Mouse (Mus musculus): Measurements from ENCODE around the gene Pamr1. TPM values are rescaled to one million over a fixed set of nuclear protein-coding genes. Genes with fewer than 3 reads are reported as not detected.

Gene Pamr1
- polyA plus RNA-seq, 1 experiment from 2014 or later = 7.1 TPM

DNA sequence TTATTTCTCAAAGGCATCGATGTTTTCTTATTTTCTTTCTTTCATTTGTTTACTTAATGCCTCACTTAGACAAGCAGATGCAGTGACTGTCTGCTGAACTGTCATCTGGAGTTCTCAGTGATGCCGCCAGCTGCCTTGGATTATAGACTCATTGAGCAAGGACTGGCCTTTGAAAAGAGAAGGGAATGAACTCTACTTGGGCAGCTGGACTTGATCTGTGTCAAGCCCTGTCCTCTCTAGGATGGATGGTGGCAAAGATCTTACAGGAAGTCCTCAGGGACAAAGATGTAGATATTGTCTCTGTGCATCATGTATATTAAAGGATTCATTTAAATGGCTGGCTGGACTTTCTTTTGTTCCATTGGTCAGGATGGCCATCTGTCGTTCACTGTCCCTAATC, 114.1 kb downstream of the Pamr1 start:
- Histone ChIP-seq H3K4me2 (no peak overlapping the region), H3K4me1 (replicated peaks) (no peaks in the 10 kb centered on the region), H3K27ac (replicated peaks) (no peak overlapping the region), H3K9me3 (replicated peaks) (no peaks in the 10 kb centered on the region), H3K4me3 (replicated peaks) (no peak overlapping the region), H3K27me3 (peaks cover 45% of the 10 kb centered on the region), H3K9ac (no peak overlapping the region), H3K36me3 (replicated peaks) (no peaks in the 10 kb centered on the region)
- WGBS (ENCODE audit: insufficient replicate concordance) = 54% methylated on average over 3 of the region's 3 CpGs
- ATAC-seq (ENCODE audit: insufficient read depth) = no peak

DNA sequence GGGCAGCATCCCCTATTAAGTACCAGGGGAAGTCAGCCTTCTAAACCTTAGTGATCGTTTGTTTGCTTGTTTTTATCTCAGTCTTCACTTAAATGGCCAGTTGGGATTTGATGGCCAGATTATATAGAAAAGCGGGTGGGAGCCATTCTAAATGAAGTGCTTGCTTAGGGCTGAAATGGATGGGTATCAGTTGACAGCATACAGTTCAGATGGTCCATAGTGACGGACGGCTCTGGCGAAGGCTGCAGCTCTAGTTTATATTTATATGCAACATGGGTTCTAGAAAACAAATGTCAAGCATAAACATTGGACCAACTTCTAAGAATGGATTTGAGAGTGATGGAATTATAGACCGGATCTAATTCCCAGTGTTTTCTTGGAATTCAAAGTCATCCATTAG, 118.2 kb downstream of the Pamr1 start:
- Histone ChIP-seq H3K9ac (no peak overlapping the region), H3K4me1 (replicated peaks) (no peaks in the 10 kb centered on the region), H3K4me3 (replicated peaks) (no peak overlapping the region), H3K27ac (replicated peaks) (no peak overlapping the region), H3K9me3 (replicated peaks) (no peaks in the 10 kb centered on the region), H3K4me2 (no peak overlapping the region), H3K36me3 (replicated peaks) (no peaks in the 10 kb centered on the region), H3K27me3 (0 out of 2 replicates have a peak, but pooled peaks cover 9% of the 10 kb centered on the region)
- WGBS (ENCODE audit: insufficient replicate concordance) = 48% methylated on average over 6 of the region's 6 CpGs
- no peak for ATAC-seq (ENCODE audit: insufficient read depth)

- no peak for ATAC-seq (ENCODE audit: insufficient read depth)
- Histone ChIP-seq H3K36me3 (replicated peaks) (no peaks in the 10 kb centered on the region), H3K9me3 (replicated peaks) (no peaks in the 10 kb centered on the region), H3K4me1 (replicated peaks) (no peaks in the 10 kb centered on the region), H3K9ac (no peak overlapping the region), H3K4me3 (replicated peaks) (no peak overlapping the region), H3K27me3 (0 out of 2 replicates have a peak, but pooled peaks cover 4% of the 10 kb centered on the region), H3K4me2 (no peak overlapping the region), H3K27ac (replicated peaks) (no peak overlapping the region)
- WGBS (ENCODE audit: insufficient replicate concordance) = 16% methylated on average over 6 of the region's 6 CpGs
Observed at GRCm38 (mm10) chr2:102669580-102669979, 119.8 kb downstream of the Pamr1 start.

- ATAC-seq (ENCODE audit: insufficient read depth) = no peak
- no peak overlapping the region for H3K4me3 ChIP-seq (replicated peaks)
Observed at GRCm38 (mm10) chr2:102674582-102674981, 124.8 kb downstream of the Pamr1 start.

DNA sequence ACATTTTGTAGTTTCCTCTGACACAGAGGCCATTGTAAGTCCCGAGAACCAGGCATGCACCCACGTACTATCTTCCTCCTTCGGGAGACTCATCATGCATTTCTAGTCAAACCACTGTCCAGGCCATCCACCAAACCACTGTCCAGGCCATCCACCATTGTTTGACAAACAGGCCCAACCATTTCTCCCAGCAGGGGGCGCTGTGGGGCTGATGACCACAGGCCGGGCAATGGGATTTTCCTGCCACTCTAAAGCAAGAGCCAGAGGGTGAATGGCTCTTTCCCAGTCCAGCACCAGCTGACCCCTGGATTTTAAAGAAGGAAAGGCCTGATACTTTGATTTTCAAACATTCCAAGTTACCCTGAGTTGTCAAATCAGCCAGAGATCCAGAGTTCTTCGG, 125.5 kb downstream of the Pamr1 start:
- 50% methylated on average over 6 of the region's 6 CpGs for WGBS (ENCODE audit: insufficient replicate concordance)
- Histone ChIP-seq H3K9me3 (replicated peaks) (no peaks in the 10 kb centered on the region), H3K4me2 (no peak overlapping the region), H3K27ac (replicated peaks) (no peak overlapping the region), H3K27me3 (no peaks in the 10 kb centered on the region), H3K4me3 (replicated peaks) (no peak overlapping the region), H3K9ac (no peak overlapping the region), H3K4me1 (replicated peaks) (no peaks in the 10 kb centered on the region), H3K36me3 (replicated peaks) (no peaks in the 10 kb centered on the region)
- ATAC-seq (ENCODE audit: insufficient read depth) = no peak

More at GRCm38 (mm10) chr2:102674582-102674981, 124.8 kb downstream of the Pamr1 start:
- Histone ChIP-seq H3K9me3 (replicated peaks) (no peaks in the 10 kb centered on the region), H3K36me3 (replicated peaks) (no peaks in the 10 kb centered on the region), H3K4me1 (replicated peaks) (no peaks in the 10 kb centered on the region), H3K4me2 (no peak overlapping the region), H3K9ac (no peak overlapping the region), H3K27me3 (0 out of 2 replicates have a peak, but pooled peaks cover 4% of the 10 kb centered on the region), H3K27ac (replicated peaks) (no peak overlapping the region)
- WGBS (ENCODE audit: insufficient replicate concordance) = 47% methylated on average over 2 of the region's 2 CpGs

DNA sequence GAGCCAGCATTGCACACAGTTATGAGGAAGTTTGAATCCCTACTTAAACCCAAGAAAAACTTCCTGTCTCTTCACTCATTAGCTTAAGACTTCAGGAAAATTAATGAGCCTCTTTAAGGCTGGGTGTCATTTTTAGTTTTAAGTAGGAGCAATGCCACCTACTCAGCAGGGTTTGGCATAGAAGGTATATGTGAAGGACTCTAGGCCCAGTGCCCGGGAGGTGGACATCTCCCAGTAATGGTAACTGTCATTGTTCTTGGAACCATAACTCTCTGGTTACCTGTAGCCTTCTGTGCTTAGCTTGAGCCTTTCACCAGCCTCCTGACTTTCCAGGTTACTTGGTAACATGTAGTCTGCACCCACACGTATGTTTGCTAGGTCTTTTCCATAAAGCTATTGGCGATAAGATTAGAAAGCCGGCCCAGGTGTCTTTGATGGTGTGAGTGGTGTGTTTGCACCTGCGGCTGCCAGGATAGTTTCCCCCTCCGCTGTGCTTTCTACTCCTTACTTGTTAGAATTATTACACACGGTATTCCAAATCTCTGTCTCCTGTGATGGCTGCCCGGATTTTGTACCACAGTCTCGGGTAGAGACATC, 127.0 kb downstream of the Pamr1 start:
- Histone ChIP-seq H3K36me3 (replicated peaks) (no peaks in the 10 kb centered on the region), H3K9me3 (replicated peaks) (no peaks in the 10 kb centered on the region), H3K27me3 (no peaks in the 10 kb centered on the region), H3K27ac (replicated peaks) (no peak overlapping the region), H3K9ac (no peak overlapping the region), H3K4me1 (replicated peaks) (no peaks in the 10 kb centered on the region), H3K4me2 (no peak overlapping the region), H3K4me3 (replicated peaks) (no peak overlapping the region)
- 75% methylated on average over 9 of the region's 9 CpGs for WGBS (ENCODE audit: insufficient replicate concordance)
- ATAC-seq (ENCODE audit: insufficient read depth) = no peak

GRCm38 (mm10) chr2:102677400-102677799, 127.6 kb downstream of the Pamr1 start:
- no peaks in the 10 kb centered on the region for H3K36me3 ChIP-seq (replicated peaks)
- ATAC-seq (ENCODE audit: insufficient read depth) = no peak
- no peak overlapping the region for H3K4me2 ChIP-seq
- H3K9me3 ChIP-seq (replicated peaks) = no peaks in the 10 kb centered on the region
- no peak overlapping the region for H3K9ac ChIP-seq
- 59% methylated on average over 6 of the region's 6 CpGs for WGBS (ENCODE audit: insufficient replicate concordance)
- H3K27ac ChIP-seq (replicated peaks) = no peak overlapping the region
- H3K27me3 ChIP-seq = no peaks in the 10 kb centered on the region
- no peak overlapping the region for H3K4me3 ChIP-seq (replicated peaks)
- H3K4me1 ChIP-seq (replicated peaks) = no peaks in the 10 kb centered on the region

DNA sequence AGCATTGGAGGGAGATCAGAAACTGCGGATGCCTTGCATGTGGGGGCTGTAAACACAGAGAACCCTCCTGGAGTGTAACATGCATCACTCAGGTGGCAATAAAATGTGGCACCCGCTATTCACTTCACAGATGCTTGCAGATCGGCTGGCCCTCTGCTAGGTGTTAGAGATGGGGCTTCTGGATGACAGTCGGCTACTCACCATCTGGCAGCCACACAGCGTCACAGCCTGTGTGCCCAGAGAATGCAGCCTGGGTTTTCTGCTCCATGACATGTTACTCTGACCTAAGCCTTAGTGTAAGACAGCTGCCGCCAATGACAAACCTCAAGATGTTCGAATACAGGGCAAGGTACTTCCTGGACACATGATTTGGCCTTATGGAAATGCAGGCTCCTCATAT, 131.5 kb downstream of the Pamr1 start:
- whole genome bisulfite sequencing (ENCODE audit: insufficient replicate concordance) = 63% methylated on average over 7 of the region's 7 CpGs
- Histone ChIP-seq H3K9me3 (replicated peaks) (no peaks in the 10 kb centered on the region), H3K9ac (no peak overlapping the region), H3K4me1 (replicated peaks) (no peaks in the 10 kb centered on the region), H3K36me3 (replicated peaks) (no peaks in the 10 kb centered on the region), H3K27ac (replicated peaks) (no peak overlapping the region), H3K27me3 (no peaks in the 10 kb centered on the region), H3K4me3 (replicated peaks) (no peak overlapping the region), H3K4me2 (no peak overlapping the region)
- no peak for ATAC-seq (ENCODE audit: insufficient read depth)

DNA sequence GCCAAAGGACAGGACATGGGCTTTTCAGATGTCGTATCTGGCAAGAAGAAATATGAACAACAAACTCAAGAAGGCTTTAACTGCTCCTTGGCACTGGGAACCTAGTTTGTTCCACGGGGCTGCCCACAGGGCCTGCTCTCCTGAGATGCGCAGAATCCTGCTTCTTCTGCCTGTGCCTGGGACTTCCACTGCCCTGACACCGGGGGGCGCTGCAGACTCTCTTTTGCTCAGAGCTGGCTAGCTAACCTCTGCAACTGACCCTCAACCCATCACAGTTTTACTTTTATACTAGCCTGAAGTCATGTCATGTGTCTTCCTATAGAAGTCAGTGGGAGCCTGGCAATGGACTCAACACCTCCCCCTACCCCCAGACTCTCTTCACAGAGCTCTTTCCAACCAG, 132.4 kb downstream of the Pamr1 start:
- no peaks in the 10 kb centered on the region for H3K4me1 ChIP-seq (replicated peaks)
- no peak for ATAC-seq (ENCODE audit: insufficient read depth)
- 36% methylated on average over 5 of the region's 5 CpGs for WGBS (ENCODE audit: insufficient replicate concordance)
- no peak overlapping the region for H3K4me3 ChIP-seq (replicated peaks)
- H3K27ac ChIP-seq (replicated peaks) = no peak overlapping the region
- H3K9me3 ChIP-seq (replicated peaks) = no peaks in the 10 kb centered on the region
- H3K9ac ChIP-seq = no peak overlapping the region
- no peaks in the 10 kb centered on the region for H3K27me3 ChIP-seq
- no peaks in the 10 kb centered on the region for H3K36me3 ChIP-seq (replicated peaks)
- H3K4me2 ChIP-seq = no peak overlapping the region

DNA sequence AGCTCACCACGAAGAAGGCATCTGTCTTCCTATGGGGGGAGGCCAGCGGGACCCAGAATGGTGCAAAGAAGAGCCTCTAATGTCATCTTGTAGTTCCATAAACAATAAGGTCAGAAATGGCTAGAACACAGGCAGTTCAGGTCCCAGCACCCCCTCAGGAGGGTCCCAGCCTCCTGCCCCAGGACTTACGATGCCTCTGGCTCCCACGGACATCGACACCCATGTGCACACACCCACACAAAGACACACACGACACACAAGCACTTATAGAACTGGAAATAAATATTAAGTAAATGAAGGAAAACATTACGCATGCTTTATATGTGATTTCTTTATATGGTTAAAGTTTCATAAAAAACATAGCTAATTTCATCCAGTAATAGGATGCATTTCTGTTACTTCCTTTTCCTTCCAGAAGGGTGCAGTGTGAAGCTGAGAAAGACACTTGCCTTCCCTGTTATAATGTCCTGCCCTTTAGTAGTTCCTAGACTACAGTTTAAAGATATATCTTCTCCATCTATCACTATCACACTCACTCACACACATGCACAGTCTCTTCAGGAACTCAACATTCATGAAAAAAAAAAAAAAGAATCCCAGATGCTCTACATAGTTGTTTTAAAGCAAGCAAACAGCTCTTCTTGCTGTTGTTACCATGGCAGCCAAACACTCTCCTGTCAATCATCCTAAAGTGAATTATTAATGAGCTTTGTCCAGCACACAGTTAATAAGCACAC, 135.7 kb downstream of the Pamr1 start:
- no peak overlapping the region for H3K4me3 ChIP-seq (replicated peaks)
- no peaks in the 10 kb centered on the region for H3K27me3 ChIP-seq
- no peaks in the 10 kb centered on the region for H3K9me3 ChIP-seq (replicated peaks)
- H3K4me2 ChIP-seq = no peak overlapping the region
- 64% methylated on average over 7 of the region's 7 CpGs for WGBS (ENCODE audit: insufficient replicate concordance)
- H3K9ac ChIP-seq = no peak overlapping the region
- H3K4me1 ChIP-seq (replicated peaks) = no peaks in the 10 kb centered on the region
- ATAC-seq (ENCODE audit: insufficient read depth) = no peak
- no peak overlapping the region for H3K27ac ChIP-seq (replicated peaks)
- H3K36me3 ChIP-seq (replicated peaks) = no peaks in the 10 kb centered on the region

GRCm38 (mm10) chr2:102686108-102686450, 136.3 kb downstream of the Pamr1 start:
- no peak overlapping the region for H3K9ac ChIP-seq
- no peaks in the 10 kb centered on the region for H3K4me1 ChIP-seq (replicated peaks)
- 59% methylated on average over 9 of the region's 9 CpGs for WGBS (ENCODE audit: insufficient replicate concordance)
- no peak for ATAC-seq (ENCODE audit: insufficient read depth)
- H3K36me3 ChIP-seq (replicated peaks) = no peaks in the 10 kb centered on the region
- no peak overlapping the region for H3K4me2 ChIP-seq
- H3K9me3 ChIP-seq (replicated peaks) = no peaks in the 10 kb centered on the region
- no peak overlapping the region for H3K27ac ChIP-seq (replicated peaks)
- H3K27me3 ChIP-seq = no peaks in the 10 kb centered on the region
- H3K4me3 ChIP-seq (replicated peaks) = no peak overlapping the region

All from liver, embryonic 15.5 days (tissue).